Mouse (Mus musculus) kidney, adult 18-20 months (tissue): Measurements from ENCODE around the gene Clybl.
A peak's percentile ranks its signal among the peaks of the same experiment; 100 is the strongest.

Experiments
- DNase-seq: peaks from one replicate; pipeline ENCODE4 v3.0.0; 2021

Gene Clybl

DNA sequence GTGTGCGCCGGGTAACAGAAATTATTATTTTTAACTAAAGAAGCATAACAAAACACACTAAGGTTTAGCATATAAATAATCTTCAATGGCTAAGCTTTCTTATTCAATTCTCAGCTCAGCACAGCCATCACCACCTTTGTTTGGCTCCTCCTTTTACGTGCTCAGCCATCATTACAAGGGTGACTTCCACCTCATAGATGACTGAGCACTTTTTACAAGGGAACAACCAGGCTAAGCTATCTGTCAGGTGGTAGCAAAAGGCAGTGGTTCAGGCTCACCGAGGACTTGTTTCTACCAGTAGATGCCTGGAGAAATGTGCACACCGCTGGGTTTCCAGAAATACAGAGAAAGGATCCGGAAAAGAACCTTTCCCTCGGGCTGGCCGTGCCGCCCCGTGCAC lies 252.5 kb downstream of the Clybl start:
- no peak for DNase-seq

DNA sequence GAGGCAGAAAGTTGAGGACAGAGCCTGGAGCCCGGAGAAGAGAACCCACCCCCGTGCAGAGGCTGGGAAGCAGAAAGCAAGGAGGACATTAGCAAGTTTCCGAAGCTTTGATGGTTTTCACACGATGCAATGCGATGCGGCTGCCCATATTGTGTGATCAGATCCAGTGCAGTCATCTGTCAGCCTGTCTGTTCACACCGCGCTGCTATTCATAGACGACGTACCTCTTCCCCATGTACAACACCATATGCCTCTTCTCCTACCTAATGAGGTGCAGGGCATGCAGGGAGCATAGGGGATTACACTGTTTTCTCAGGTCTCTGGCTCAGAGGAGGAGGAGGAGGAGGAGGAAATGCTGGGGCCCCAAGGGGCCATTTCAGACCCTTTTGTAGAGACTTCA lies 255.3 kb downstream of the Clybl start:
- no peak for DNase-seq

DNA sequence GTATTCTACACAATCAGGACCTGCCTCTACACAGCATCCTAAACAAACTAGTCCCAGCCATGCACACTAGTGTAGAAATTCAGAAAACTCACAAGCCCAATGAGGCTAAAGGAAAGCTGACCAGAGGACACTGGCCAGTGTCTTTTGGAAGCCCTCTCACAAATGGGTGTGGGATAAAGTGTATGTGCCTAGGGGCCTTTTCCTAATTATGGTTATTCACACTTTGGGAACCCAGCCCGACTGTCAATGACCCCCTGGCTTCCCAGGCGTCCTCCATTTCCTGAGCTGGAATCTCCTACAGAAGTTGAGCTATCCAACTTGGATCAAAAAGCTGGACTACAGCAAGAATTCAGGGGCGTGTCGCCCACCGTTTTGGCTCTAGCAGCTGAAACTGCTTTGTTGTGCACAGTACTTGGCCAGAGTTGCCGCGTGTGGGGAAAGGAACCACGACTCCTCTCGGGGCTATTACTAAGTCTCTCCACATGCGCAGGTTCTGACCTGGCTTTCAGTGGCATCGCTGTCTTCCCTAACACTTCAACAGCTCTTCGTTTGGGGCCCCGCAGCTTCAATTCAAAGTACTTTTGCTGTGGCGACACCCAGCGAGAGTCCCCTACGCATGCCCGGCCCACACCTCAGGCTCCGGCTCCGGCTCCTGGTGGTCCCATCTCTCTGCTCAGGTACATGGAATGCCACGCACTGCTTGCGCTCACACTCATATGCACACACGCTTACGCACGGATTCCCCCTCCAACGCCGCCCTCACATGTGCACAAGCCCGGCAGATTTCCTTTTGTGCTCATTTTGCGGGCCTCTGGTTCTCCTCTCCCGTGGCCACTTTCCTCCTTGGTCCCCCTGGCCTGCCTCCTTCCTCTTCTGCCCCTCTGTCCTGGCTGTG lies 268.3 kb downstream of the Clybl start:
- DNase-seq: no peak

DNA sequence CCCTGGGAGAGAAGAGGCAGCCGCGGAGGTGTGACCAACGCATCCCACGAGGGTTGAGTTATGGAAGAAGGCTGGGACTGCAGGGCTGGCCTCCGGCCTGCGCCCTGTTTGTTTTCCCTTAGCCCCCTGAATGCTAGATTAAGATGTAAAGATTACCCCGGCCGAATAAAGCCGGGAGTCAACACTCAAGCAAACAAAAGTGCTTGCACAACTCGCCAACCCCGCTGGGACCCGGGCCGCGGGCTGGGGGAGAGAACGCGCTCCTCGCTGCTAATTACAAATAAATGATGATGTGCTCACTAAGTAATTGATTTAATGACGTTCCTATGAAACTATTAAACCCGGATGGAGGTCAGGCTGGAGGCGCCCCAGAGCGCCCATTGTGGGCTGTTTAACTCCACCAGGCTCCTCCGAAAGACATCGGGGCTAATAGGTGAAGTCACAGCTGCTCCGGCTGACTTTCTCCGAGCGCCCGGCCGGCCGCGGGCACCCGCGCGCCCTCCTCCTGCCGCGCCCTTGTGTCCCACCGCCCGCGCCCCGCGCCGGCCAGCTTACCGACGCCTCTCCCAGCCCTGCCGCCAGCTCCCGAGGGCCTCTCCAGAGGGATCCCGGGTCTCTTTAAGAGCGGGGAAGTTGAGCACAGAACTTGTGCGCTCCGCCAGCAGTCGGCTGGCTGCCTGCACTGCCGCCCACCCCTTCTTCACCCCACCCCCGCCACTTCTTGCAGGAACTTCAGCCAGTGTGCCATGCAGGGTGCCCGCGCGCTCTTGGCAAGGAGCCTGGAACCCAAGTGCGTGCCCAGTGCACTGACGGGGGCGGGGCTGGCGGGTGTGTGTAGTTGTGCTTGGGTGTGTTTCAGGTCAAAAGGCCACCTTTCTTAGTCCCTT lies 269.2 kb downstream of the Clybl start, which contains the start of gene Gm5089:
Gm5089 (minus strand) TSS at position 620 of the 887 bp plus-strand sequence.
- peak; percentile 72 for DNase-seq

DNA sequence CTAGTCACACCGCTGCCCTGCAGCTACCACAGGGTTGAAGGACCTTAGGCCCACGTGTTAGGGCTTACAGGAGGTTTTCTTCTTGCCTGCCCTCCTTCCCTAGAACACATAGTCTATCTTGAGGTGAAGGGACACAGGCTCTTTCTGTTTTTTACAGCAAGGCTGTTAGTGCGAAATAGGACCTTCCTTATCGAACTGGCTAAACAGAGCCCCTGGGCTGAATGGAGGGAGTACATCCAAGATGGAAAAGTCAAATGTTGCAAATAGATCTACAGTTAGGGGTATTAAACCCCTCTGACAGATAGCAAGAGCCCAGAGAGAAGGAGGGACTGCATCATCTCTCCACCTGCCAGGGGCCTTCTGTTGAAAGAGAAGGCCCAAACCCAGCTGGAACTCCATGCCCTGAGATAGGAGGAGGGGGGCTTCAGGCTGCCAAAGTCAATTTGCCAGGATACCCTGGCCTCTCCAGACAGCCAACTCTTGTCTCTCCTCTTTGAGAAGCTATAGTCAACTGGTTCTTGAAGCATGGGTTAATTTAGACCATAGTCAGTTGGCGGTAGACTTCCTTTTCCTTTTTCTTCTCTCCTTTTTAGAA lies 270.1 kb downstream of the Clybl start:
- DNase-seq: no peak
